Mouse (Mus musculus) lung, adult 2 months (tissue): ENCODE results near the gene Rasgrp1.

ENCODE experiments used
- CTCF ChIP-seq: fragments of 200-500 bp; IDR thresholded peaks from 2 replicates; pipeline ENCODE4 v1.5.1; 2011; ENCODE audit warnings: mild to moderate bottlenecking, low read length, control low read depth; ENCODE audit not compliant: insufficient read depth
- POLR2A ChIP-seq: fragments of 200-500 bp; IDR thresholded peaks from 2 replicates; pipeline ENCODE4 v1.6.1; 2011; ENCODE audit warnings: low read depth, mild to moderate bottlenecking, control low read depth, low read length, borderline replicate concordance; ENCODE audit errors: extremely low read depth

DNA sequence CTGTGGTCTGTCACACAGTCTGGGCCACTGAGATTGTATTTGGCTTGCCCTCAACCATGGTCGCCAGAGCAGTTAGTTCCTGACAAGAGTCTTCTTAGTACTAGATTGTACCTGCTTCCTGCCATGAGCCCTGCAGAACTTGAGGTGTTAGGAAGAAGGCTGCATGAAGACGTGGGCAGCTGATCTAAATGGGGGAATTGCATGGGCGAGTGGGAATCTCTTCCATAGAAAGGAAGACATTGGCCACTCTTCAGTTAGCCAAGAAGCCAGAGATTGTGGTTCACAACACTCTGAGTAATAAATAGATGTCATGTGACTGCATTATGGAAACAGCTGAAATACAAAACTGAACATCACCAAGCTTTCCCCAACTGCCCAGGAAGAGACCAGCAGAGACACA is 23.8 kb downstream of the Rasgrp1 start:
- TF ChIP-seq CTCF (no peak), POLR2A (no peak)
